Mouse (Mus musculus): ENCODE results near the gene Palm2.

GRCm38 (mm10) chr4:57672996-57673906 lies 239.2 kb downstream of the Palm2 start:
- no peak for TF ChIP-seq FLI1 (IDR thresholded peaks at IDR 0.05; ENCODE audit: low read length)
- no peak for TF ChIP-seq GATA1 (IDR thresholded peaks at IDR 0.05; ENCODE audit: borderline replicate concordance, low read length)
